Mouse (Mus musculus) G1E-ER4 (cell line): ENCODE results near the gene Spaca9. TPM values are rescaled to one million over a fixed set of nuclear protein-coding genes. Genes with fewer than 3 reads are reported as not detected.

Experiments used
- GATA1 ChIP-seq: IDR thresholded peaks from one replicate; pipeline ENCODE4 v1.8.0; 2012; ENCODE audit warnings: low read length, inconsistent platforms
- polyA plus RNA-seq: library from polyadenylated mRNA; stranded (reverse); fragments of >175 nt; gene quantifications from 2 replicates; pipeline ENCODE4 v1.2.3, GENCODE M21; 2012

Spaca9 gene
- polyA plus RNA-seq, 1 experiment: 0.33 TPM

DNA sequence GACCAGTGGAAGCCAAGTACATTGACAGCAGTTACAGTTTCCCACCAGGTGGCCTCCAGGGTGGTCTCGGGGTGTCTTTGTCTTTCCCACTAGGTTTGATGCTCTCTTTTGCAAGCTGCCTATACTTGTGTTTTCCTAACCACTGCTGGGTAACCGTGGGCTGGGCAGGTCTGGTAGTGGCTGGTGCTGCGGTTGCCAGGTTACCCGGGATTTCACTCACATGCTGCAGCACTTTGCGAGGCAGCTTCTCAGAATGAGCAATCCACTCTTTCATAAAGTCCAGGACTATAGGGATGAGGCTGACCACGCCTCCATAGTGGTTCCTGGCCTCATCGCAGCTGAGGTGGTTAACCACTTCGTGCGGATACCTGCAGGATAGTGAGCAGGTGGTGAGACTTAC is 6.8 kb downstream of the Spaca9 start:
- no peak for TF ChIP-seq GATA1

DNA sequence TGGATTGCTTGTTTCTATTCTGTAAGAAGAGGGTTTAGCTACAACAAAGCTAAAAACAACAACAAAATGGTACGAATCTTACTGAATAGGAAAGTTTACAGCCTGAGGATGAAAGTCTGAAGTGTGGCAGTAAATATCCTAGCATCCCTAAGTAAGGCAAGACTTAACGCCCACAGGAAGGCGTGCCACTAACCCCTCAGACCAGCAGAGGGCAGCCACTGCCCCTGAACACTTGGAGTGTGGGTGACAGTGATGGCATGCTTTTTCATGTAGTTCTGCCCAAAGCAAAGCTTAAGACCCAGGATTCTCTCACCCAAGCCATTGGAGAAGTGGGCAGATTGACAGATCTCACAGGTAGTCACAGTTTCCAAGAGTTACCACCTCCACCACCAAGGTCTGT is 11.1 kb downstream of the Spaca9 start:
- no peak for TF ChIP-seq GATA1

DNA sequence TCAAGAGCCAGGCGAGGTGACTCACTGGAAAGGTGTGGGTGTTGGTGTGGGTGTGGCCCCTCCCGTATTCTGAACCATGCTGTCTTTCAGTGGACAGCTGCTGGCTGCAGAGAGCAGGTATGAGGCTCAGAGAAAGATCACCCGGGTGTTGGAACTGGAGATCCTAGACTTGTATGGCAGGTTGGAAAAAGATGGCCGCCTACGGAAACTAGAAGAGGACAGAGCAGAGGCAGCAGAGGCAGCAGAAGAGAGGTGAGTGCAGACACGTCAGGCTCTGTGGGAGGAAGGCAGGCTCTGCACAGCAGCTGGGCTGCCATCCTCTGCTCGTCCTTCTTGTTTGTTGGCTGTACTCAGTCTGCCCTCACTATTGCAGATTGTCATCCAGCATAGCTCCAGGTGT is 13.6 kb downstream of the Spaca9 start:
- no peak for TF ChIP-seq GATA1

DNA sequence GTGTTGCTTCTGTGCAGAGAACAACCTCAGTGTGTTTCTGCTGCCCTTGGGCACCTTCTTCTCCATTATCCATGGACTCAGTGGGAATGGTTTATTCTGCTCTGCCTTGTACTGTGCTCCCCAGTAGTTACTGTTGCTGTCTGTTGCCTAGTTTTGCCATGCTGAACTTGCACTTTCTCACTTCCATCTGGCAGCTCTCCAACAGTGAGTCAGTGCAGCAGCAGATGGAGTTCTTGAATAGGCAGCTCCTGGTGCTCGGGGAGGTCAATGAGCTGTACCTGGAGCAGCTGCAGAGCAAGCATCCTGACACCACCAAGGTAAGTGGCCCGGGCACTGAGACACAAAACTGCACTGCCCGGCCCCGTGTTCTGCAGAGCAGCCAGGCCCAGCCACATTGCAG is 17.8 kb downstream of the Spaca9 start:
- TF ChIP-seq GATA1: no peak

DNA sequence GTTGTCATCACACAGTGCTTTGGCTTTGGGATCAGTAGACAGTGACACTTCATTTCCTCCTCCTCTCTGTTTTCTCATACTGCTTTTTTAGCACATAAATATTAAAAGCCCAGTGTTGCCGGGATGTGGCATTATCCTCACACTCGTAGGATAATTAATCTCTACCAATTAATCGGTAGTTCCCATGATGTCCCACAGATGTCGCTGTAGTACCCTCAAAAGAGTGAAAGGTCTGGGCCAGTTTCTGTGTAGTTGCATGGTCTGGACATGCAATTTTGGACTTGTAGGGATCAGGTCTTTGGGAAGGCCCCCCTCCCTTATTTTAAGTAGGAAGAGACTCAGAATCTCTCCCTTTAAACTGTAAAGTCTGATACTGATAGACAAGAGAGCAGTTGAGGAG is 18.8 kb downstream of the Spaca9 start:
- TF ChIP-seq GATA1: no peak

DNA sequence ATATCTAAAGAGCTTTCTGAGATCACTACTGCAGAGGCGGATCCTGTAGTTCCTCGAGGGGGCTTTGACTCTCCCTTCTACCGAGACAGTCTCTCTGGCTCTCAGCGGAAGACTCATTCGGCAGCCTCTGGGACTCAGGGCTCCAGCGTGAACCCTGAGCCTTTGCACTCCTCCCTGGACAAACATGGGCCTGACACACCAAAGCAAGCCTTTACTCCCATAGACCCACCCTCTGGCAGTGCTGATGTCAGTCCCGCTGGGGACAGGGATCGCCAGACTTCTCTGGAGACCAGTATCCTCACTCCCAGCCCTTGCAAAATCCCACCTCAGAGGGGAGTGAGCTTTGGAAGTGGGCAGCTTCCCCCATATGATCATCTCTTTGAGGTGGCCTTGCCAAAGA is 23.5 kb downstream of the Spaca9 start:
- TF ChIP-seq GATA1: no peak

DNA sequence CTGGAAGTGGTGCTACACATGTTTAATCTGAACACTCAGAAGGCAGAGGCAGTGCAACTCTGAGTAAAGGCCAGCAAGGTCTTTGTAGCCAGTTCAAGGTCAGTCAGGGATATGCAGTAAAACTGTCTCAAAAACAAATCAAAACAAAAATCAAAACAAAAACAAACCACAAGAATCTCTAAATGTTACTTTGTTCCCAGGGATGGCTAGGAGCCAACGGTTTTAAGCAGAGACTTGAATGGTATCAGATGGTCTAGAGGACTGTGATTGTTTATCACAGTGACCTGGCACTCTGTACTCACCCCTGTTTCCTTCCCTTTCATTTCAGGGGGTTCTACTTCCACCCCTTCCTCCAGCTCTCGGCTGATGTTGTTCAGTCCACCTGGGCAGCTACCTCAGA is 28.1 kb downstream of the Spaca9 start:
- no peak for TF ChIP-seq GATA1

DNA sequence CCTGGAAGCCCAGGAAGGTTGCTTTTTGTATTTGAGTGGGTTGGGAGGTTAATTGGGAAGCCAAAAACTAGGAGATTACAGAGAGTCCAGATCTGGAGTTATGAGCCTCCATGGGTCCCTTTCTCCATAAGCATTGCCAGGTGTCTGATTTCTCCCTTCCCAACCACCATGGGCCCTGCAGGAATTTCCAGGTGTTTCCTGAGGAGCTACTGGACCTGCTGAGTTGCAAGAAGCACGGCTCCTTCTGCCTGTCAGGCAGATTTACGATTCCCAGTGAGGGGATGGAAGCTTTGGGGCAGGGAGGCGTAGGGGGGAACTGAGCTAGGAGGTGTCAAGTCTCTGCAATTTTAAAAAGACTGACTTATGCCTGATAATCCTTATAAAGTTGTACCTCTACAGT is 33.7 kb downstream of the Spaca9 start:
- no peak for TF ChIP-seq GATA1

DNA sequence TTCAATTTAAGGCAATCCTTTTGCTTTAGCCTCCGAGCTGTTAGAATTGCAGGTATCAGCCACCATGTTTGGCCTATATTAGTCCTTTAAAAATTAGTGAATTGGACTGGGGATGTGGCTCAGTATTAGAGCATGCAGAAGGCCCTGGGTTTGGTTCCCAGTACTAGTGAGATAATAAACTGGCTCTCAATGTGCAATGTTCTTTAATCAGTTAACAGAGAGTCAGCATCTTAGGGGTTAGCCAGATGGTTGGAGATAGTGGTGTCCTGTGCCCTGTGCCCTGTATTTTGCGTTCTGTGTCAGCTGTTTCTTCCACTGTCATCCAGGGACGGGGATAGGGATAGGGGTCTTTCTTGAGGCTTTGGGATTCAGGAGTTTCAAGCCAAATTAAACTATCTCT is 36.6 kb downstream of the Spaca9 start:
- TF ChIP-seq GATA1: no peak

DNA sequence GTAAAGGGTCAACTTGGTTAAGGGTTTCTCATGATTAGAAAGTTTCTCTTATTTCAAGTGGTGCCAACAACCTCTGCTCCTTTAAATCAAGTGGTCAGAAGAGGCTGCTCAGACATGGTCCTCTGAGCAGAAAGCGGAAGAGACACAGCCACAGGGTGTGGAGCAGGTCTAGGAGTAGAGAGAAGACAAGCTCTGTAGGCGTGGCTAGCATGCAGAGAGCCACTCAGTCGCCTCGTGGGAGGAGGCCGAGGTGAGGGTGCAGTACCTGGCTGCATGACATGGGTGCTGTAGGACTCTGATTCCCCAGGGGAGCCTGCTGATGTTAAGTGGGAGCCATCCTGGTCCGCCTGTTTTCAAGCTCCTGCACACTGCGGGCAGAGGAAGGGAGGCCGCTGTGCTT is 43.3 kb downstream of the Spaca9 start:
- no peak for TF ChIP-seq GATA1

DNA sequence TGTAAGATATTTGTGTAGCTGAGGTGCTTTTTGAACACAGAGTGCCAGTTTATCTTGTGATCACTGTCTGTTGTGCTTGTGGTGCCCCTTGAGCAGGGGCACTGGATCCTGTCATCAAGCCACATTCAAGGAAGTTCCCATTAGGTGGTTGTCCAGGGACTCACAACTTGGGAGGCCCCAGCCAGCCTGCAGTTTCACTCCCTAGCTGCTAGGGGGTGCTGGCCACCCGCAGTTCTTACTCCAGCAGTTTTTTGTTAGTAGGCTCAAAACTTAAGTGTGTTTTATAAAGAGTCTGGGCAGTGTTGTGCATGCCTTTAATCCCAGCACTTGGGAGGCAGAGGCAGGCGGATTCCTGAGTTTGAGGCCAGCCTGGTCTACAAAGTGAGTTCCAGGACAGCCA is 45.2 kb downstream of the Spaca9 start:
- TF ChIP-seq GATA1: no peak

DNA sequence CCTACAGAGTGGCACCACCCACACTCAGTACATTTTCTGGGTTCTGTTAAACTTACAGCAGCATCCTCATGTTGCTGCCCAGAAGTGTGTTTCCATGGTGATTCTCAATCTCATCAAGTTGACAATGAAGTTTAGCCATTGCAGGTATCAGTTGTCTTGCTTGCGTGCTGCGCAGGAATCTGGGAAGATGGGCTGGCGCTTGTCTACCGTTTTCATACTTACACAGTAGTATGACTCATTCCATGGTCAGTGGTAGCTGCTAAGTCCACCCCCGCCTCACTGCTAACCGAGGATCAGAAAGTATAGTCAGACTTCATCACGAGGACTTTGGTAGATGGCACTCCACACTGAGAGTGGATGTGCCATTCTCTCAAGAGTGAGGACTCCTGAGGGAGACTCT is 46.2 kb downstream of the Spaca9 start:
- no peak for TF ChIP-seq GATA1

DNA sequence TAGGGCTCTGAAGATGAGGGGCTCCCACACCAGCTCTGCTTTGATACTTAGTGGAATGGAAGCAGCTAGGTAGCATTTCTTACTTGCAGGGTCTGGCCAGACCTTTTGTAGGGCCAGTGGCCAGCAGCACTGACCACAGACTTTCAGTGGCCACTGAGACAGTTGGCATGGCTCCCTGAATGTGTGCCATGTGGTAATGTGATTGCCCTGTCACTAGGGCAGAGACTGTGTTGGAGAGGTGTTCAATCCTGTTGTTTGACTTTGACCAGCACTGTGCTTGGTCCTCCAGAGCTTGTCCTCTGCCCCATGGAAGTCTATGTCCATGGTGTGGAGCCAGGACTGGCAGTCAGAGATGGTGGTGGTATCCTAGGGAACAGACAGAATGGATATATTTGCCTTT is 49.0 kb downstream of the Spaca9 start:
- TF ChIP-seq GATA1: no peak

DNA sequence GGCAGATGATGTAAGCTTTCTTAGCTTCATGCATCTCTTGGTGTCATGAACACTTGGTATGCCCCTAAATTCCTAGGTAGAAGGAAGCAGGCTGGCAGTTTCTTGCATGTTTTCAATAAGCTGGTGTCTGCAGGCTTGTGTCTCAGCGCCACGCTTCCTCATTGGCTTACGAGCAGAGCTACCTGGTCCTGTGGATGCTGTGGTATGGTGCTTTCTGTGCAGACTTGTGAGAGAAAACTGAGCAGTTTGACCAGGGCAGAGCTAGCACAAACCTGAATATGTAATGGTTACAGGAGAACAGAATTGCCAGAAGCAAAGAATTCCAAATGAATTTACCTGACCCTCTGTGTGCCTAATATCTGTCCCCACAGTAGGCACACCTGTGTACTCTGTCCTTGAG is 56.4 kb downstream of the Spaca9 start:
- TF ChIP-seq GATA1: no peak

Other genes with a start within 250 kb of the Spaca9 start
- 0.35 and 0.44 TPM in 2 replicates for gene 1700007K13Rik, start 233.4 kb downstream of the Spaca9 start, polyA plus RNA-seq
- 67.7 and 92.9 TPM in 2 replicates for gene Mrps2, start 231.7 kb downstream of the Spaca9 start, polyA plus RNA-seq
- gene Gbgt1, start 202.8 kb downstream of the Spaca9 start, polyA plus RNA-seq: not detected in 2 replicates
- gene Gm10134, start 193.6 kb downstream of the Spaca9 start, polyA plus RNA-seq: not detected in 2 replicates
- not detected in 2 replicates for gene Ralgds, start 186.6 kb downstream of the Spaca9 start, polyA plus RNA-seq
- not detected in 2 replicates for gene Cel, start 136.3 kb downstream of the Spaca9 start, polyA plus RNA-seq
- gene Gtf3c5, start 116.0 kb downstream of the Spaca9 start, polyA plus RNA-seq: 17.8 and 20.5 TPM in 2 replicates
- 391 and 491 TPM in 2 replicates for gene Gfi1b, start 77.7 kb downstream of the Spaca9 start, polyA plus RNA-seq
- gene Tsc1, start 58.5 kb downstream of the Spaca9 start, polyA plus RNA-seq: 4.1 and 6.5 TPM in 2 replicates
- gene Ak8, start 437 bp upstream of the Spaca9 start, polyA plus RNA-seq: 0.10 and 0.24 TPM in 2 replicates
- 34.3 and 39.0 TPM in 2 replicates for gene Gtf3c4, start 140.6 kb upstream of the Spaca9 start, polyA plus RNA-seq
- gene Ddx31, start 140.7 kb upstream of the Spaca9 start, polyA plus RNA-seq: 4.2 and 7.0 TPM in 2 replicates
- 0.12 and 0.18 TPM in 2 replicates for gene Barhl1, start 216.9 kb upstream of the Spaca9 start, polyA plus RNA-seq